Mouse (Mus musculus) brain, embryonic 14.5 days (tissue): ENCODE data around the gene Dennd1b.

Experiments used
- CTCF ChIP-seq: fragments of 200-500 bp; IDR thresholded peaks from 2 replicates; pipeline ENCODE4 v1.5.1; 2012; ENCODE audit warnings: inconsistent platforms, mild to moderate bottlenecking, moderate library complexity, borderline replicate concordance; ENCODE audit not compliant: insufficient read depth, insufficient read length; ENCODE audit errors: extremely low read depth
- POLR2A ChIP-seq: fragments of 200-500 bp; IDR thresholded peaks from 2 replicates; pipeline ENCODE4 v1.6.1; 2012; ENCODE audit warnings: mild to moderate bottlenecking, inconsistent platforms, borderline replicate concordance; ENCODE audit not compliant: poor library complexity, insufficient read depth, insufficient read length, severe bottlenecking; ENCODE audit errors: extremely low read depth

DNA sequence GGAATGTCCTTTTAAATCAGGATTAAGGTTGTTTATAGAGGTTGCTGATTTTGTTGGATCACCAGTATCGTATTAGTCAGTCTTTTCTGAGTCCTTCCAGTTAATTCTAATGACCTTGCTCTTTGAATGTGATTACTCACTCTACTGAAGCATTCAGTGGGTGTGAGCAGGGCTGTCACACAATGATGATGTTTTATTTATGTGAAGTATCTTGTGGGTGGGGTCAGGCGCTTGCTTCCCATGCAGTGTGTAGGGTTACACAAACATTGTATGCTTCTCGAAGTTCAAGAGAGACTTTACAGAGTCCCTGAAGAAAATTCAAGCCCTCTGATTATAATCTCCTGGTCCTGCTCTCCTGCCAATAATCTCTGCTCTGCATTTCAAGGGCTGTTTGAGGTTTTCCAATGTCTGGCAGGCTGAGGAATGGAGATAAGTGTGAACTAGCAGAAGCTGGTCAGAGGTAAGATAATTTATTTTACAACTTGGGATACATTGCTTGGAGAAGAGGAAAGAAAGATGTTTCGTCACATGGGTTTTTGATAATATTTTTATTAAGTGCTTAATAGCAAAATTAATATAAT, 3.2 kb upstream of the Dennd1b start:
- no peak for TF ChIP-seq CTCF
- no peak for TF ChIP-seq POLR2A
